Mouse (Mus musculus): ENCODE data around the gene Plekhj1.

DNA sequence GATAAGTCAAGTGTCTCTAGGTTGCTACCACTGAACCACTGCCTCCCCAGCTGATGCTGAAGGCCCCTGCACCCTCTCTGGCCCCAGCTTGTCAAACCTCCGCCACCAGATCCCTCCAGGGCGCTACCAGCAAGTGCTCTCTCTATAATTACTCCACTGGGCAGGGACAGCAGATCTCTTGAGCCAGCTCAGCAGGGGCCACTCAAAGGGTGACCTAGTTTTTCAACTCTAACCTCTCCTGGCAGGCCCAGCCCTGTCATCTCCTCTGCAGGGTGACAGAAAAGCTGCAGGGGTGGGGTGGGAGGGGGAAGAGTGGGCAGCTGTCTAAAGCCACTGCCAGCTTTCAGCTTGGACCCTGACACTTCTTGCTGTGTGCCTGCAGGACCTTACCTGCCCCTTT lies 39.4 kb upstream of the Plekhj1 start:
- no peak for TF ChIP-seq CTCF (IDR thresholded peaks at IDR 0.05)
- no peak for TF ChIP-seq EP300 (IDR thresholded peaks at IDR 0.05)

Data from lung, postnatal 0 days (tissue).